Mouse (Mus musculus) Muller cell, postnatal 12 days (primary cell): ENCODE measurements at regions not wholly inside any gene's neighbourhood (a gene's known extent, or its start where the extent isn't known, plus 50 kb on each side); places are given as distances from the start of the nearest gene placed in this dataset.

Experiments used
- DNase-seq: peaks from one replicate; pipeline ENCODE4 v3.0.0-alpha.2; 2015; ENCODE audit errors: inconsistent ontology term

DNA sequence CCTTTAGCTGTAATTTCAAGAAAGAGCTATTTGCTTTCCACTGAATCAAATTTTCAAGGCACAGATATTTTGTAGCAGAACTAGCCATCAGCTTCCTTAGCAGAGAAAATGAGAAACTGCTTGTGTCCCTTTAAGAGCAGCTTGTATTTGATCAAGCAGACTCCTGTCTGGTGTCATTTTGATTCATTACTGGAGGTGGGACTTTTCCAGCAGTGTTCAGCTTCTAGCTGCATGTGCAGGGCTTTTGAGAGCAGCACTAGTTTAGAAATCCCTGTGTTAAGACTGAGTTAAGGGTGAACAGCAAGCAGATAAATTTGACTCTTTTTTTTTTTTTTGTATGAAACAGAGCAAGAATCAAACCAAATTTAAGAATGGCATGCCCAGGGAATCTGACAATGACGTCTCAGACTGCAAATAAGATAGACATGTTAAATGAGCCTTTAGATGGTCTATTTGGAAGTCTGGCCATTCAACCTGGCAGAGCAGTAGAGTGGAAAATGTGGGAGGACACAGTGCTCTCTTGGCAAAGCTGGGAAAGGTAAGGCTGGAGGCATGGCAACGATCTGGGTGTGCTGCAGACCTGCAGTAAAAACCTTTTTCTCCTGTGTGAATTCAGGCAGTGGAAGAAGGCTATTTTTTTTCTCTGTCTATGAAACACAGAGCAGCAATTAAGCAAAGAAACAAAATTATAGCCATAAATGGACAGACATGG lies 419.9 kb upstream of the Dmd start:
- DNase-seq: no peak

DNA sequence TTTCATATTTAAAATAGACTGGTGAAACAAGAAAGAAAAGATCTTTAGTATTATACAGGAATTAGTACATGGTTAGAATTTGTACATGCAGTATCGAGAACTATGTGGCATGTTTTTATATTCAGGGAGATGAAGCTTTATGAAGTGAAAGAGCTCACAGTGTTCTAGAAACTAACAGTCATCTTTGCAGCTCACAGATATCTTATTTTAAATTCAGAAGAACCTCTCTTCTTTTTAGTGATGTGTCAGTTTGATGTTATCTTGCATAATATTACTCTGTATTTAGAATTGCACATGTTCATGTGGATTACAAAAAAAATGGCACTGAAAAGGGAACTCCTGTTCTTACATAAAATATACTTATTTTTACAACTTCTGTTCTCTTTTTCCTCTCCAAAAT lies 377.1 kb upstream of the Dmd start:
- no peak for DNase-seq

DNA sequence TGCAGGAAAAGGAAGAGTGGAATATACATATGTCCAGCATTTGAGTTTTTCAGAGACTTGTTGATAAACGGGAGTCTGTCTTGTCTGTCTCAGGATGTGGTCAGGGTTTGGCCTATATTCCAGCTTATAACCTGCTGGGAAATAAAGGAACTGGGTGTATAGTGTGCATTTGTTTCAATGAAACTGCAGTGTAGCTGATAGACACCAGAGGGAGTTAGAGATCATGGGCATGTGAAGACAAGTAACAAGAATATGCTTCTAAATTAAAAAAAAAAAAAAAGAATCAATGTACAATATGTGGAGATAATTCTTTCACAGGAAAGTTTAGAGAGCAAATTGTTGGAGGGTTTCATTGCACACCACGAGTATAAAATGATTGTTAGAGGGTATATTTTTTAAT lies 335.3 kb upstream of the Dmd start:
- peak; percentile 1 for DNase-seq

DNA sequence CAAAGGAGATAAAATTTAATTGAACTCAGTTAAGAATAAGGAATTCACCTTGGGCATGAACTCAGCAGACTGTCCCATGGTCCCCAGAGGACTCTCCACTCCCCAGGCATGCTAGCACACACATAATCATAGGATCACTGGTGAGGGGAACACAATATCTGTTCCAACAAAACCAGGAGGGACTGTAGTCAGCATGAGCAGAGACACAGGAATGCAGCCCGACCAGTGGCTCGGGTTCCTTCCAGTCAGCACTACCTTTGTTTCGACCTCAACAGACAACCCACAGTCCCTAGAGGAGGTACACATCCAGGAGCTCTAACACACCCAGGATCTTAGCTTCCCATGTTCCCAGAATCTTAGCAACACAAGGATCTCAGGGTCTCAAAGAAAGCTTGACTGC lies 298.3 kb upstream of the Dmd start:
- DNase-seq: no peak
